Mouse (Mus musculus) adrenal gland, postnatal 36 days (tissue): ENCODE results near the gene Gm11634. TPM values are rescaled to one million over a fixed set of nuclear protein-coding genes. Genes with fewer than 3 reads are reported as not detected.
"Not testable (repeated sequence)": the region's sequence is repeated elsewhere in the genome, so short reads cannot be mapped to it uniquely, and the experiment has no call there.

Experiments used
- DNase-seq, 2 experiments: peaks; one replicate each; pipeline ENCODE4 v3.0.0; 2021; ENCODE audit warnings: mixed read lengths in 1 of 2
- long read RNA-seq, 2 experiments: library from polyadenylated mRNA; stranded (forward); transcript quantifications; one replicate each; pipeline ENCODE4 v2.0.0; 2021; ENCODE audit warnings: borderline sequencing depth in 2 of 2
- total RNA-seq, 2 experiments: library from RNA; stranded (reverse); gene quantifications; 2 replicates each; pipeline ENCODE4 v1.2.3; 2021

Gm11634 gene
- not detected for total RNA-seq
- long read RNA-seq, experiment 1: 0 reads
- long read RNA-seq, experiment 2: 0 reads

GRCm38 (mm10) chr11:101599156-101599555 lies at the start of gene Gm11634:
Gm11634 (minus strand) TSS chr11:101599256.
- no peak for DNase-seq

GRCm38 (mm10) chr11:101647093-101647492 lies 48.0 kb upstream of the Gm11634 start:
- not testable (repeated sequence) for DNase-seq

GRCm38 (mm10) chr11:101646283-101646794 lies 47.3 kb upstream of the Gm11634 start:
- not testable (repeated sequence) for DNase-seq

GRCm38 (mm10) chr11:101645411-101646282 lies 46.6 kb upstream of the Gm11634 start:
- DNase-seq: peak; percentile 68 to 73

- DNase-seq: not testable (repeated sequence)
These were observed 46.0 kb upstream of the Gm11634 start for GRCm38 (mm10) chr11:101645043-101645410.

- DNase-seq: no peak
These were observed 45.5 kb upstream of the Gm11634 start for GRCm38 (mm10) chr11:101644591-101644990.

GRCm38 (mm10) chr11:101642931-101643330 lies 43.9 kb upstream of the Gm11634 start:
- no peak for DNase-seq

- DNase-seq: peak; percentile 4 to 16
These were observed 42.9 kb upstream of the Gm11634 start for GRCm38 (mm10) chr11:101641710-101642642.

GRCm38 (mm10) chr11:101640857-101641709 lies 42.0 kb upstream of the Gm11634 start:
- DNase-seq: peak; percentile 84 to 85

- no peak for DNase-seq
These were observed 40.7 kb upstream of the Gm11634 start for GRCm38 (mm10) chr11:101639761-101640160.

- no peak for DNase-seq
These were observed 36.6 kb upstream of the Gm11634 start for GRCm38 (mm10) chr11:101635660-101636059.

GRCm38 (mm10) chr11:101628733-101629417 lies 29.8 kb upstream of the Gm11634 start:
- not testable (repeated sequence) for DNase-seq

- DNase-seq: peak; percentile 91
These were observed 29.0 kb upstream of the Gm11634 start for GRCm38 (mm10) chr11:101627857-101628559.

- peak; percentile 88 to 89 for DNase-seq
These were observed 28.2 kb upstream of the Gm11634 start, which contains the start of gene Rdm1 for GRCm38 (mm10) chr11:101626995-101627856. Rdm1 (plus strand) TSS chr11:101627195.

GRCm38 (mm10) chr11:101626649-101626994 lies 27.6 kb upstream of the Gm11634 start:
- DNase-seq: no peak

GRCm38 (mm10) chr11:101620022-101620655 lies 21.1 kb upstream of the Gm11634 start:
- not testable (repeated sequence) for DNase-seq

GRCm38 (mm10) chr11:101618596-101618995 lies 19.5 kb upstream of the Gm11634 start:
- peak; percentile 52 to 53 for DNase-seq

- peak; percentile 60 to 65 for DNase-seq
These were observed 18.8 kb upstream of the Gm11634 start for GRCm38 (mm10) chr11:101617849-101618248.
